Mouse (Mus musculus): Measurements from ENCODE around the gene Mrpl12. TPM values are rescaled to one million over a fixed set of nuclear protein-coding genes. Genes with fewer than 3 reads are reported as not detected.
A peak's percentile ranks its signal among the peaks of the same experiment; 100 is the strongest.

The Mrpl12 gene
- polyA plus RNA-seq (2016; fragmentation: Nextera tagmentation; extraction: Ambion mirVana), result 116 and 117 TPM in 2 replicates

DNA sequence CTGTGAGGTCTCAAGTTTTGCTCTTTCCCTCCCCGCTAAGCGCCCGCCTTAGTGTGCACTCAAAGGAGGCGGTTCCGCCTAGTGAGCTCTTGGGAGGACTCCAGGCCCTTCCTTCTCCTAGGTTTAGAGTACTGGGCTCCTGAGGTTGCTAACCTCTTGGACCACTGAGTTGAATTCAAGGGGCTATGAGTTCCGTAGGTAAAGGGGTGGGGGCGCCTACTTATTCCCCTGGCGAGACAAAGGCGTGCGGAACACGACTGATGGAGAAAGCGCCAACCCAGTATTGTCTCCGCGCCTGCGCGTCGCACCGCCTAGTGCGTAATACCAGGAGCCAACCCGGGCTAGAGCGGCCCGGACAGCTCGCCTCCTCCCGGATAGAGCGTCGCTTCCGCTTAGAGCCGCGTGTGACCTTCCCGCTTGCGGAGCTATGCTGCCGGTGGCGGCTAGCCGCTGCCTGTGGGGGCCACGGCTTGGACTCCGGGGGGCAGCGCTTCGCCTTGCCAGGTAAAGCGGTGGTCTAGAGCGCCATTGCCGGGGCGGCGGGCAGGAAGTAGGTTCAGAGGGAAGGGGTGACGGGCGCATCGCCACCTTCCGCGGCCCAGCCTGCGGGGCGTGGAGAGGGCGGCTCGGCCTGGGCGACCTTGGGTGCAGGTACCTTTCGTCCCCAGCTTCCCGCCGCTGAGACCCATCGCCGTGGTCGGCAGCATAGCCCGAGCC, at the start of gene Mrpl12:
Gene Mrpl12 (plus strand): TSS at position 349 of the 717 bp plus-strand sequence.
- peak within 1 kb of the TSS; percentile 92 for H3K4me2 ChIP-seq (replicated peaks)
- H3K9ac ChIP-seq, result peak within 1 kb of the TSS; percentile 83
- WGBS, result under 1% methylated on average over 60 of the region's 60 CpGs
- no peaks in the 10 kb centered on the region for H3K27me3 ChIP-seq (replicated peaks)
- peak; percentile 92 for ATAC-seq (ENCODE audit: low FRiP score, low read depth)
- H3K4me1 ChIP-seq, result peaks cover 19% of the 10 kb centered on the region
- peak within 1 kb of the TSS; percentile 66 for H3K27ac ChIP-seq
- peaks cover 71% of the 10 kb centered on the region for H3K36me3 ChIP-seq
- H3K4me3 ChIP-seq, result peak within 1 kb of the TSS; percentile 98
- H3K9me3 ChIP-seq, result no peaks in the 10 kb centered on the region

DNA sequence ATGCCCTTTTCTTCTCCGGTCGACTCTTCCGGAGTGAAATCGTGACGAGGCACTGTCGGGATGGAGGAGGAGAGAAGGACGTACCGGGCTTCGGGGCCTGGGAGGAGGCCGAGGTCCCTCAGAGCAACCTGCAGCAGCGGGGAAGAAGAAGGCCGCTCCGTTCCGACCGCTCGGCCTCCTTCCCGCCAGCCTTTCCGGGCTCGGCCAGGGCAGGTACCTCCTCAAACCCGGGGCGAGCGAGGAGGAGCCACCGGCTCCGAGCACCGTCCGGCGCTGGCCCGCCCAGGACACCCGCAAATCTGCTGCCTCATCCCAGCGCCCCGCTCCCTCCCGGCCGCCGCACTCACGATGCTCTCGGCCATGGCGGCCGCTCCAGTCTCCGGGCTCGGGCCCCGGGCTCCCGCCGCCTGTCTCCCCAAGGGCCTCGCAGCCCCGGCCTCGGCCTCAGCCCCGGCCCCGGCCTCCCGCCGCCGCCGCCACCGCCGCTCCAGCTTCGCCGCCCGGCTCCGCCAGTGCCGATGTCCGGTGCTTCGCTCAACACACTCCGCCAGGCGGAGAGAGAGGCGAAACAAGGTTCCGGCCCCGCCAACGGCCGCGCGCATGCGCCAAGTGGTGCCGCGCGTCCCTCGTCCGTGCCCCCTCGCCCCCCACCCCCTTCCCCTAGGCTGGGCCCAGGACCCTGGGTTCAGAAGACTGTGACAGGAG, 47.1 kb upstream of the Mrpl12 start, which contains the start of gene Nploc4:
Gene Nploc4 (minus strand): TSS at position 557 of the 705 bp plus-strand sequence.
- Histone ChIP-seq H3K9ac (peak within 1 kb of the TSS; percentile 97), H3K27me3 (replicated peaks) (no peaks in the 10 kb centered on the region), H3K27ac (peak within 1 kb of the TSS; percentile 64; the same call in 1 of the 2 replicates), H3K4me1 (peaks cover 13% of the 10 kb centered on the region), H3K9me3 (no peaks in the 10 kb centered on the region), H3K36me3 (peaks cover 24% of the 10 kb centered on the region), H3K4me2 (replicated peaks) (peak within 1 kb of the TSS; percentile 90), H3K4me3 (peak within 1 kb of the TSS; percentile 99)
- peak; percentile 83 for ATAC-seq (ENCODE audit: low FRiP score, low read depth)
- WGBS, result under 1% methylated on average over 77 of the region's 77 CpGs

DNA sequence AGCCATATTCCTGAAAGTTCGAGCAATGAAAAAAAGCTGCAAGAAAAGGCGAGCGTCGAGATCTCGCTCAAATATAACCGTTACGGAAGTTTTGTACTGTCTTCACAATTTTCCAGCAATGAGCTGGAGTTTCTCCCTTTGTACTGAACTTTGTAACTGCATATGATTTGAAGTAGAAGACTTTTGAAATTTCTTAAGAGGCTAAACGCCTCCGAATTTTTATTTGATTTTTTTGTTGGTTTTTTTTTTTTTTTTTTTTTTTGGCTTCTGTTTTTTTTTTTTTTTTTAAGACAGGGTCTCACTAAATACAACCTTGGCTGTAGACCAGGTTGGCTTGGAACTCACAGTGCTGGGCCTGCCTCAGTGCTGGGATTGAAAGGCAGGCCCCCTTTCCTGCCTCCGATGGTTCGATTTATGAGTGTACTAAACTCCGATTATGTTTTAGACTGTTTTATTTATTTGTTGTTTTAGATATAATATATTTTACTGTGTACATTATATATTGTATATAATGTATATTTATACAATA, 46.5 kb upstream of the Mrpl12 start:
- ATAC-seq (ENCODE audit: low FRiP score, low read depth), result no peak
- Histone ChIP-seq H3K4me3 (peak overlapping the region; percentile 99), H3K9me3 (no peaks in the 10 kb centered on the region), H3K27ac (no peak overlapping the region), H3K9ac (peak overlapping the region; percentile 97), H3K36me3 (peaks cover 18% of the 10 kb centered on the region), H3K4me2 (replicated peaks) (peak overlapping the region; percentile 90), H3K4me1 (peaks cover 13% of the 10 kb centered on the region), H3K27me3 (replicated peaks) (no peaks in the 10 kb centered on the region)
- 31% methylated on average over 12 of the region's 12 CpGs for WGBS

DNA sequence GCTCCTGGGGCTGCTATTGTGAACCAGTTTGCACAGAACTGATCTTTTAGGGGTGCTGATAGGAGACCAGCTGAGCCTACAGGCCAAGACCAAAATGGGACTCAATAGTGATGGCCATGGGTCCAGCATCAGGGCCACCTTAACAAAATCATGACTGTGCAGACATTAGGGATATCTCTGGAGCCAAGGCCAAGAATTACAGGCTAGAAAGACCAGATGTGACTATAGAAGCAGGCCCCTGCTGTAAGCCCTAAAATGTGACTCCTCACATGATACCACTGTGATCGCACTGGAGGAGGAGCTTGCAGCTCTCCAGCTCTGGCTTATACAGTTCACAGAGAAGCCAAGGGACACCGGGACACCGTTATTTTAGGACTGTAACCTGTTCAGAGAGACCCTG, 42.1 kb upstream of the Mrpl12 start, which contains the start of gene Tspan10:
Gene Tspan10 (plus strand): TSS at position 301 of the 400 bp plus-strand sequence.
- Histone ChIP-seq H3K36me3 (no peaks in the 10 kb centered on the region), H3K9me3 (no peaks in the 10 kb centered on the region), H3K4me2 (replicated peaks) (no peak within 1 kb of the TSS), H3K4me1 (no peaks in the 10 kb centered on the region), H3K4me3 (no peak within 1 kb of the TSS), H3K9ac (no peak within 1 kb of the TSS), H3K27ac (no peak within 1 kb of the TSS), H3K27me3 (replicated peaks) (no peaks in the 10 kb centered on the region)
- no peak for ATAC-seq (ENCODE audit: low FRiP score, low read depth)
- WGBS, result 92% methylated on average over 3 of the region's 3 CpGs

DNA sequence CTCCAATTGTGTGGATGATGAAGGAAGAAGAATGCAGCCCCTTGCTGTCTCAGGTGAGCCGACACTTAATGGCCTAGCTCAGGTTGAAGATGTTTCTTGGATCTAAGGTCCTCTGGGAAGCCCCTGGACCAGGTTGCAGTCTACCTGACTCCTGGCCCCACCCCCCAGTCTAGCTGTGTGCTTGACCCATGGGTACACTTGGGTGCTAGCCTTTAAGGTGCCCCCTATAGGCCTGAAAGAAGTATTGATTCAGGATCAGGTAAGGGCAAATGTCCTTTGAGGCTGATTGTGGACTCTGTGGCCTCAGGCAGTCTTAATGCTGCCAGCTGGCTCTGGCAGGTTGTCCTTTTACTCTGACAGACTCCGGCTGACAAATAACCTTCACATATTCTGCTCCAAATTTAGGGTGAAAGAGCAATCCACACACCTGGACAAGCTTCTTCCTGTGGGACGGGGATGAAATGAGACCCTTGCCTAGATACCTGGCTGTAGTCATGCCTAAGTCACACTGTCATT, 41.6 kb upstream of the Mrpl12 start:
- Histone ChIP-seq H3K27ac (no peak overlapping the region), H3K4me2 (replicated peaks) (no peak overlapping the region)
- 89% methylated on average over 3 of the region's 3 CpGs for WGBS

DNA sequence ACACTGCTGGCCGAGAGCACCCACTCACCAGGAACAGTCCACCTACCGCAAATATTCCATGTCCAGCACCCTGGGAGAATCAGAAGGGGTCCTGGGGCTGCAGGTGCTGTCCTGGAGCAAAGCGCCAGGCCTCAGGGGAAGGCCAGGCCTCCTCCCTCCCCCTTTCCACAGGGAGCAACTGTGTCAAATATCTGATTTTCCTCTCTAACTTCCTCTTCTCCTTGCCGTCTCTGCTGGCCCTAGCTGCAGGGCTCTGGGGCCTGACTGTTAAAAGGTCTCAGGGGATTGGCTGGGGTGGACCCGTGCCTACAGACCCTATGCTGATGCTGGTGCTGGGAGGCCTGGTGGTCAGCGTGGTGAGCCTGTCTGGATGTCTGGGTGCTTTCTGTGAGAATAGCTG, 40.3 kb upstream of the Mrpl12 start:
- no peak for ATAC-seq (ENCODE audit: low FRiP score, low read depth)
- H3K27me3 ChIP-seq (replicated peaks), result 0 out of 2 replicates have a peak, but pooled peaks cover 3% of the 10 kb centered on the region
- no peak overlapping the region for H3K4me3 ChIP-seq
- H3K4me1 ChIP-seq, result no peaks in the 10 kb centered on the region
- no peak overlapping the region for H3K4me2 ChIP-seq (replicated peaks)
- no peak overlapping the region for H3K27ac ChIP-seq
- H3K9me3 ChIP-seq, result no peaks in the 10 kb centered on the region
- no peak overlapping the region for H3K9ac ChIP-seq
- WGBS, result 72% methylated on average over 6 of the region's 6 CpGs
- H3K36me3 ChIP-seq, result no peaks in the 10 kb centered on the region

More for the DNA sequence above, 41.6 kb upstream of the Mrpl12 start:
- ATAC-seq (ENCODE audit: low FRiP score, low read depth), result no peak
- no peak overlapping the region for H3K4me3 ChIP-seq
- H3K9me3 ChIP-seq, result no peaks in the 10 kb centered on the region
- no peaks in the 10 kb centered on the region for H3K36me3 ChIP-seq
- no peak overlapping the region for H3K9ac ChIP-seq
- H3K27me3 ChIP-seq (replicated peaks), result no peaks in the 10 kb centered on the region
- H3K4me1 ChIP-seq, result no peaks in the 10 kb centered on the region

DNA sequence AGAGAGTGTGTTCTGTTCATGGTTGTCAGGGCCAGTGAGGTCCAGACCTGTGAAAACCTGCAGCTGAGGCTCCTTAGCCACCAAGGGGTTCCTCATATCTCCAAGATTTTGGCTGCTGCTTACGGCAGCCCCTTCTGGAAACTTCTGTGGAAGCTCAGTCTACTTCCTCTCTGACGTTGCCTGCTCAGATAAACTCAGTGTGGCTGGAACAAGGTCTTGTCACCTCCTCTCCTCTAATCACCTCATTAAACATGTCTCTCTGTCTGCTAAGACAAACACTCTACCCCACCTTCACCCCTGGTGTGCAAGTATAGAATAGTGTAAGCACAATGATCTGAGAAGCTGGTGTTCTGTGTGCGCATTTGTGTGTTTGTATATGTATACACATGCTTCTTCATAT, 38.9 kb upstream of the Mrpl12 start:
- H3K4me2 ChIP-seq (replicated peaks), result no peak overlapping the region
- H3K4me3 ChIP-seq, result no peak overlapping the region
- H3K27ac ChIP-seq, result no peak overlapping the region
- 0 out of 2 replicates have a peak, but pooled peaks cover 3% of the 10 kb centered on the region for H3K27me3 ChIP-seq (replicated peaks)
- no peak overlapping the region for H3K9ac ChIP-seq
- no peaks in the 10 kb centered on the region for H3K36me3 ChIP-seq
- H3K4me1 ChIP-seq, result no peaks in the 10 kb centered on the region
- H3K9me3 ChIP-seq, result no peaks in the 10 kb centered on the region
- WGBS, result 85% methylated on average over 3 of the region's 3 CpGs
- ATAC-seq (ENCODE audit: low FRiP score, low read depth), result no peak

DNA sequence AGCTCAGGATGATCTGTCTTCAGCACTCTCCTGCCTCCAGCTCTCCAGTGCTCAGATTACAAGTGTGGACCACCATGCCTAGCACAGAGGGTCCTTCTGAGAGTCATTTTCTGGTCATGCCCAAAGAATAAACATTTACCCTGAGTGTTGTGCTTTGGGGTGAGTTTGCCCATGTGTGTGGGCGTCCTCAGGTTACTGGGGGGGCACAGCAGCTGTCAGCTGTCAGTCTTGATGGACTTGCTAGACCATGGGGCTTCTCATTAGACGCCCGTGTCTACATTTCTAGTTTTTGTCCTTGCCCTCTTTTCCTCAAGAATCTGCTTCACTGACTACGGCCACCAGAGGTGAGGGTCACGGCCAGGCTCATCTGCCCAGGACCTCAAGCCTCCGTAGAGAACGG, 37.2 kb upstream of the Mrpl12 start:
- Histone ChIP-seq H3K4me1 (no peaks in the 10 kb centered on the region), H3K9ac (no peak overlapping the region), H3K9me3 (no peaks in the 10 kb centered on the region), H3K36me3 (no peaks in the 10 kb centered on the region), H3K27ac (no peak overlapping the region), H3K27me3 (replicated peaks) (0 out of 2 replicates have a peak, but pooled peaks cover 3% of the 10 kb centered on the region), H3K4me3 (no peak overlapping the region), H3K4me2 (replicated peaks) (no peak overlapping the region)
- ATAC-seq (ENCODE audit: low FRiP score, low read depth), result no peak
- WGBS, result 85% methylated on average over 7 of the region's 7 CpGs

DNA sequence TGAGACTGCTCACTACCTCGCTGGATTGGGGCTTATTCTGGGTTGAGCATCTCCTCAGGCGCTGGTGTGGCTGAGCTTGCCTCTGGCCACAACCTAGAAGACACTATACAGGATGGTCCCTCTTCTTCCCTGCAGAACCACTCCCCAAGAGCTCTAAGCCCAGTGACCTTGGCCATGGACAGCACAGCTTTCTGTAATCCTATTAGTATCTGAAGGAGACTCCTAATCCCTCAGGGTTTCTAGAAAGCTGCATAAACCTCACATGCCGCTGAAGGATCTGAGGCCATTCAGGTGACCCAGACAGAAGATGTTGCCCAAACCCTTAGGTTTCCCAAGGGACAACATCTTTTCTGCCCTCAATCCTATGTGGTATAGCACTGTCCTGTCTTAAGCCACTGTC, 32.2 kb upstream of the Mrpl12 start:
- Histone ChIP-seq H3K9me3 (no peaks in the 10 kb centered on the region), H3K9ac (no peak overlapping the region), H3K36me3 (no peaks in the 10 kb centered on the region), H3K4me2 (replicated peaks) (no peak overlapping the region), H3K27me3 (replicated peaks) (0 out of 2 replicates have a peak, but pooled peaks cover 3% of the 10 kb centered on the region), H3K4me3 (no peak overlapping the region), H3K27ac (no peak overlapping the region), H3K4me1 (0 out of 2 replicates have a peak, but pooled peaks cover 6% of the 10 kb centered on the region)
- ATAC-seq (ENCODE audit: low FRiP score, low read depth), result no peak
- WGBS, result 83% methylated on average over 3 of the region's 3 CpGs

DNA sequence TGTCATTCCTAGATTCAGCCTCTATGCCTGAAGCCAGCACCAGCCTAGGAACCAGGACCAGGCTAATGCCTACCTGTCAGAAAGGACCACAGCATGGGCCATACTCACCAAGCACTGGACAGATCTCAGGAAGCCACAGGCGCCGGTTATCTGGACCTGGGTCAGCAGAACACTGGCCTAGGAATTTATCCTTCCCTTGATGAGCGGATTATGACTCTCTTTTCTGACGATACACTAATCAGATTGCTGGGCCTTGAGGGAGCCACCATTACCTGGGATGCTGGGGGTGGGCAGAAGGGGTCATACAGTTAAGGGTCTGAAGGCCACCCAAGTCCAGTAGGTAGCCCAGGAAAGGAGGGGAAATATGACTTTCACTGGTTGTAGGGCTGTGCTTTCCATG, 31.1 kb upstream of the Mrpl12 start, which contains the start of gene Pde6g:
Gene Pde6g (minus strand): TSS at position 195 of the 400 bp plus-strand sequence.
- H3K9ac ChIP-seq, result no peak within 1 kb of the TSS
- H3K4me1 ChIP-seq, result peaks cover 12% of the 10 kb centered on the region; the same call in 1 of the 2 replicates
- 87% methylated on average over 4 of the region's 4 CpGs for WGBS
- H3K4me2 ChIP-seq (replicated peaks), result no peak within 1 kb of the TSS
- no peak for ATAC-seq (ENCODE audit: low FRiP score, low read depth)
- H3K27me3 ChIP-seq (replicated peaks), result 0 out of 2 replicates have a peak, but pooled peaks cover 3% of the 10 kb centered on the region
- H3K9me3 ChIP-seq, result no peaks in the 10 kb centered on the region
- H3K27ac ChIP-seq, result no peak within 1 kb of the TSS; the same call in 1 of the 2 replicates
- H3K36me3 ChIP-seq, result no peaks in the 10 kb centered on the region
- no peak within 1 kb of the TSS for H3K4me3 ChIP-seq

DNA sequence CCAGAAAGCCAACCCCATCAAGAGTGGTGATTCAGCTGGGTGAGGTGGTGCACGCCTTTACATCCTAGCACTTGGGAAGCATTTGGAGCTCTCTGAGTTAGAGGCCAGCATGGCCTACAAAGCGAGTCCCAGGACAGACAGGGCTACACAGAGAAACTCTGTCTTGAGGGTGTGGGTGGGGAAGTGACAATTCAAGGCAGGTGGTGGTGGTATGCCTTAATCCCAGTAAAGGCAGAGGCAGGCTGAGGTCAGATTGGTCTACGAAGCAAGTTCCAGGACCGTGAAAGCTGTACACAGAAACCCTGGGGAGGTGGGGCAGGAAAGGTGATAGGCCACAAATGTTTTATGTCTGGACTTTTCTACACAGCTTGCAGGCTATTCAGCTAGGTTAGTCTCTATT, 29.4 kb upstream of the Mrpl12 start:
- WGBS, result 92% methylated on average over 4 of the region's 4 CpGs
- Histone ChIP-seq H3K27ac (no peak overlapping the region), H3K4me1 (peaks cover 16% of the 10 kb centered on the region; the same call in 1 of the 2 replicates), H3K4me2 (replicated peaks) (no peak overlapping the region), H3K27me3 (replicated peaks) (no peaks in the 10 kb centered on the region), H3K36me3 (peaks cover 5% of the 10 kb centered on the region), H3K4me3 (no peak overlapping the region), H3K9ac (no peak overlapping the region), H3K9me3 (no peaks in the 10 kb centered on the region)
- no peak for ATAC-seq (ENCODE audit: low FRiP score, low read depth)

DNA sequence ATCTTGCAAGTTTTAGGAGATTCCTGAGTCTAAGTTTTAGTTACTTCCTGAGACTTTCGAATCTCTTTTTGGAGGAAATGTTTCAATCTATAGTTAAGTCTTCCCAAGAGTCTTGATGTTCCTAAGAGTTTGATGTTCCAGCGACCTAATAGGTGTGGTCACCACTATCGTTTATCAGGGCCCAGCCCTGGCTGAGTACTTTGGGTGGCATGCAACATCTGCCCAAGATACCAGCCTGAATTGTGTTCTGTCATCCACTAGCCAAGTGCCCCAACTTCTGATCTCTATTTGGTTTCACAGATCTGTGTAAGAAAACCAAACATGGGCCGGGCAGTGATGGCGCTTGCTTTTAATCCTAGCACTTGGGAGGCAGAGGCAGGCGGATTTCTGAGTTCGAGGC, 29.0 kb upstream of the Mrpl12 start:
- Histone ChIP-seq H3K4me1 (peaks cover 16% of the 10 kb centered on the region; the same call in 1 of the 2 replicates), H3K9ac (no peak overlapping the region), H3K4me3 (no peak overlapping the region), H3K4me2 (replicated peaks) (no peak overlapping the region), H3K27me3 (replicated peaks) (no peaks in the 10 kb centered on the region), H3K36me3 (peaks cover 7% of the 10 kb centered on the region), H3K9me3 (no peaks in the 10 kb centered on the region), H3K27ac (no peak overlapping the region)
- WGBS, result 93% methylated on average over 7 of the region's 7 CpGs
- ATAC-seq (ENCODE audit: low FRiP score, low read depth), result no peak
